Mouse (Mus musculus) limb, embryonic 10.5 days (tissue): Measurements from ENCODE around the gene Dnajb3. TPM values are rescaled to one million over a fixed set of nuclear protein-coding genes. Genes with fewer than 3 reads are reported as not detected.

Experiments
- DNase-seq: peaks from one replicate; pipeline ENCODE4 v3.0.0-alpha.2; 2017; ENCODE audit warnings: low spot score
- H3K27ac ChIP-seq: fragments of 300-500 bp; sonication (generic); 2 replicates; pipeline ENCODE4 v1.5.1; 2016; ENCODE audit warnings: mild to moderate bottlenecking
- H3K27me3 ChIP-seq: fragments of 300-500 bp; sonication (generic); 2 replicates; pipeline ENCODE4 v1.6.1; 2016; ENCODE audit warnings: low read depth, mild to moderate bottlenecking; ENCODE audit not compliant: poor library complexity, severe bottlenecking
- H3K36me3 ChIP-seq: fragments of 300-500 bp; sonication (generic); 2 replicates; pipeline ENCODE4 v1.6.1; 2016; ENCODE audit warnings: mild to moderate bottlenecking, moderate library complexity
- H3K4me1 ChIP-seq: fragments of 300-500 bp; sonication (generic); 2 replicates; pipeline ENCODE4 v1.6.1; 2016
- H3K4me3 ChIP-seq: fragments of 300-500 bp; sonication (generic); 2 replicates; pipeline ENCODE4 v1.5.1; 2016; ENCODE audit warnings: mild to moderate bottlenecking, moderate library complexity
- H3K9me3 ChIP-seq: fragments of 300-500 bp; sonication (generic); replicated peaks from 2 replicates; pipeline ENCODE4 v1.6.1; 2016; ENCODE audit warnings: mild to moderate bottlenecking
- WGBS: fragments of 180-500 bp; shearing (Covaris S2); methylation state at CpG from one replicate; pipeline ENCODE4 v1.1.7; 2016; 5-methylcytosine and 5-hydroxymethylcytosine counted together
- polyA plus RNA-seq: library from polyadenylated mRNA; unstranded; fragments of >200 nt; fragmentation: Nextera tagmentation; extraction: Ambion mirVana; gene quantifications from 2 replicates; pipeline ENCODE4 v1.2.1, GENCODE M21; 2016

The Dnajb3 gene
- polyA plus RNA-seq, result 8.9 and 10.4 TPM in 2 replicates

GRCm38 (mm10) chr1:88205294-88205922, at the start of gene Dnajb3:
TSS of gene Dnajb3 (minus strand) at chr1:88205782.
- H3K27ac ChIP-seq, result peak within 1 kb of the TSS; percentile 92
- 7% methylated on average over 62 of the region's 62 CpGs for WGBS

DNA sequence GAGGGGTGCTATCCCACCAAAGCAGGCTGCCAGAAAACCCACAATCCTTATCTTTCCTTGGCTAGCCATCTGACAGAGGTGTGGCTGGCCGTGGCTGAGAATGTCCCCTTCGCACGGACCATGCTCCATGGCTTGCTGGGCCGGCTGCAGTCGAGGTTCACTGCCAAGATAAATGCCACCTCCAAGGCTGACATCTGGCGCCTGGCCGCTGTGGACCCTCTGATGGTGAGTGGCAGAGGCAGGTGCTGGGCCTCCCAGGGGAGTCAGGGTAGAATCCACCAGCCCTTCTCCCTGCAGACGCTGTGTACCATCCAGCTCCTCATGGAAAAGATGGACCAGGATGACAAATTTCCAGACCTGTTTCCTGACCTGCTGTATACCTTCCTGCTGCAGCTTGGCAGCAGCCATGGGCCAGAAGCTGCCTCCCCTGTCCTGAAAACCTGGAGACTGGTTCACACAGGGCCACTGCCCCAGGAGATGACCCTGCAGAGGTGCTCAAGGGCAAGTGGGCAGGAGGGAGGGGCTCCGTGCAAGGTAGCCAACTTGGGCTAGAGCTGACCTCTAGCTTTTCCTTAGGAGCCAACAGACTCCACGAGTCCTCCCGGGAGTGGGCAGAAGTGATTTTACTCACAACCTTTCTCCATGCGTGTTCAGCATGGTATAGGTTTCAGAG, 49.3 kb upstream of the Dnajb3 start:
- WGBS, result 91% methylated on average over 12 of the region's 12 CpGs

More at GRCm38 (mm10) chr1:88205294-88205922, at the start of gene Dnajb3:
- peak; percentile 88 for DNase-seq
- H3K9me3 ChIP-seq, result peaks cover 2% of the 10 kb centered on the region; the same call in 1 of the 2 replicates
- H3K4me1 ChIP-seq, result peaks cover 7% of the 10 kb centered on the region
- no peaks in the 10 kb centered on the region for H3K36me3 ChIP-seq
- peak within 1 kb of the TSS; percentile 63 for H3K4me3 ChIP-seq
- H3K27me3 ChIP-seq, result 0 out of 2 replicates have a peak, but pooled peaks cover 7% of the 10 kb centered on the region

DNA sequence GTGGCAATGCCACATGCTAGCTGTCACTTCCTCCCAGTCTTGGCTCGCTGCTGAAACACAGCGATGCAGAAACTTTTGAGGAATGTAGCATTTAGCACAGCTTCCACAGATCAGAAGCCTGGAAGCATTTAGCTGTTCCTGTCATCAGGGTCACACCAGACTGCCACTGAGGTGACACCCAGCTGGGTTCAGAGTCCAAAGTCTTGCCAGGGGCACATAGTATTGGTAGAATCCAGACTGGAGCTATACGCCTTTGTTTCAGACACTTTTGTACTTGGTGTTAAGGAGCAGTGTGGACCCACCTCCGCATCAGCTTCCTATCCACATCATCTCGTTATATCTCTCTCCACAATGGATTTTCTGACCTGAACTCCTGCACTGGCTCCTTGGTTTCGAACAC, 48.0 kb upstream of the Dnajb3 start:
- Histone ChIP-seq H3K4me1 (no peaks in the 10 kb centered on the region), H3K27ac (no peak overlapping the region), H3K27me3 (no peaks in the 10 kb centered on the region), H3K9me3 (peaks cover 88% of the 10 kb centered on the region), H3K36me3 (no peaks in the 10 kb centered on the region), H3K4me3 (no peak overlapping the region)
- no peak for DNase-seq
- WGBS, result 78% methylated on average over 6 of the region's 6 CpGs

More for the DNA sequence above, 49.3 kb upstream of the Dnajb3 start:
- H3K4me1 ChIP-seq, result no peaks in the 10 kb centered on the region
- peaks cover 83% of the 10 kb centered on the region for H3K9me3 ChIP-seq
- H3K27ac ChIP-seq, result no peak overlapping the region
- no peaks in the 10 kb centered on the region for H3K27me3 ChIP-seq
- no peak overlapping the region for H3K4me3 ChIP-seq
- H3K36me3 ChIP-seq, result peaks cover 6% of the 10 kb centered on the region
- no peak for DNase-seq

DNA sequence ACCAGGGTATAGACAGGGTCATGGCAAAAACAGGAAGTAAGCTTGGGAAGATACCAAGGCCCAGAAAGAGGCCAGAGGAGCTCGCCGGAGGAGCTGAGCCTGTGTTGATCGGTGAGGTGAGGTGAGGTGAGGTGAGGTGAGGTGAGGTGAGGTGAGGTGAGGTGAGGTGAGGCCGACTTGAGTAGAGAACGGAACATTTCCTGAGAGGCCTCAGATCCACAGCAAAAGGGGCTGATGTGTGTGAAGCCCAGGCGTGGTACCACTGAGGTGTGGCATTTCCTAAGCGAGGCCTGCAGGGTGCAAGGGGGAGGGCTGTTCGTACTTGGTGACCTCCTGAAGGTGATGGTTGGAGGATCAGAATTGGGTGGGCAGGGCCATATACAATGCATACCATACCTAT, 47.5 kb upstream of the Dnajb3 start:
- no peak for DNase-seq
- H3K9me3 ChIP-seq, result peaks cover 88% of the 10 kb centered on the region
- H3K4me3 ChIP-seq, result no peak overlapping the region
- H3K4me1 ChIP-seq, result no peaks in the 10 kb centered on the region
- WGBS, result 74% methylated on average over 8 of the region's 8 CpGs
- H3K27ac ChIP-seq, result no peak overlapping the region
- H3K36me3 ChIP-seq, result no peaks in the 10 kb centered on the region
- no peaks in the 10 kb centered on the region for H3K27me3 ChIP-seq

DNA sequence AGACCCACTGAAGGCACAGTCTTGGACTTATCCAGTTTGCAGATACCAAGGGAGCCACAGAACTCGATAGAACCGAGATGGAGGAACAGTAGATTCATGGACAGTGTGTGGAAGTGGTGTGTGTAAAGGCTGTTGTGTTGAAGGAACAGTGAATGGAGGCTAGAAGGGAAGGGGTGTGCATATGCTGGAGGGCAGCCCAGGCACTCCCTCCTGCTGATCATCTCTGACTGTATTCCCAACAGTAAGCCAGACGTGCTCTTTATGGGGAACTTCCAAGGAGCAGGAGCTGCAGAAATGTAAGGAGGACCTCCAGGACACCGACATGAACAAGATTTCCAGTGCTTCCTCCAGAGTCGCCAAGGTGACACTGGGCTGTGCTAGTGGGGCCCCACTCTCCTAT, 44.4 kb upstream of the Dnajb3 start:
- WGBS, result 84% methylated on average over 5 of the region's 5 CpGs
- no peak for DNase-seq
- Histone ChIP-seq H3K9me3 (peaks cover 81% of the 10 kb centered on the region), H3K4me3 (no peak overlapping the region), H3K4me1 (no peaks in the 10 kb centered on the region), H3K27me3 (no peaks in the 10 kb centered on the region), H3K27ac (no peak overlapping the region), H3K36me3 (no peaks in the 10 kb centered on the region)

DNA sequence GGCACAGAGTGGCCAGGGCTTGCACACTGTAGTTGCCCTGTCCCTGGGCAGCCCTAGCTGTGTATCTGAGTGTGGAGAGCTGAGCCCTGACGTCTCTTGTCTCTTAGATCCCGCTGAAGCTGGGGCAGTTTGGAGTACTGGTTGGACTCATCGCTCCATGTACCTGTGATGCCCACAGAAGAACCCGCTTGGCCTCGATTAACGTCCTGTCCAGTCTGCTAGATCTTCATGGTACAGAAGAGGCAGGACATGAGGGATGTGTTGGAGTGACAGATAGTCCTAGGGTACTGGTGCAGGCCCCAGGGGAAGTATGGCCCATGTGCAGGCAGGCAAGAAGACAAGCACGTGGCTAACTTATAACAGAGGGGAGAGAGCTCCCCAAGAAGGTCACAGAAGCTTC, 44.0 kb upstream of the Dnajb3 start:
- Histone ChIP-seq H3K27me3 (no peaks in the 10 kb centered on the region), H3K4me3 (no peak overlapping the region), H3K36me3 (no peaks in the 10 kb centered on the region), H3K27ac (no peak overlapping the region), H3K9me3 (peaks cover 81% of the 10 kb centered on the region), H3K4me1 (no peaks in the 10 kb centered on the region)
- DNase-seq, result no peak
- 83% methylated on average over 7 of the region's 7 CpGs for WGBS

DNA sequence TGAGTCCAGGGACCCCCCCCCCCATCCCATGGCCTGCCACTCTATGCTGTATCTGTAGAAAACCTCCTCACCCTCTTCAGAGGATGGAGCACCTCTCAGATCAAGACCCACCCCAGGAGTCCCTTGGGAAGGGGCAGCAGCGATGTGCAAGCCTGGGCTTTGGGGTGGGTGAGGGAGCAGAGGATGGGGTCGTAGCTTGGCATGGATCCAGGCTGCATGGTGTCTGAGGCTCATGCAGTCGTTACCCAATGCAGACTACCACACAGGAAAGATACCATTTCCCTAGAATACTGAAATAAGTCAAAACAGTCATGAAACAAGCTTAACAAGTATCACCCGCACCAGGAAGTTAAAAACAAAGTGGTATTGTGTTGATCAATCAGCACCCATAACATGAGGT, 43.1 kb upstream of the Dnajb3 start:
- Histone ChIP-seq H3K9me3 (peaks cover 81% of the 10 kb centered on the region), H3K27ac (no peak overlapping the region), H3K4me1 (no peaks in the 10 kb centered on the region), H3K4me3 (no peak overlapping the region), H3K27me3 (no peaks in the 10 kb centered on the region), H3K36me3 (no peaks in the 10 kb centered on the region)
- no peak for DNase-seq
- WGBS, result 76% methylated on average over 4 of the region's 4 CpGs

GRCm38 (mm10) chr1:88247660-88248059, 42.1 kb upstream of the Dnajb3 start:
- Histone ChIP-seq H3K4me1 (no peaks in the 10 kb centered on the region), H3K4me3 (no peak overlapping the region), H3K27me3 (no peaks in the 10 kb centered on the region), H3K9me3 (peaks cover 78% of the 10 kb centered on the region), H3K36me3 (no peaks in the 10 kb centered on the region), H3K27ac (no peak overlapping the region)
- DNase-seq, result no peak
- WGBS, result 44% methylated on average over 2 of the region's 2 CpGs

- no peak overlapping the region for H3K4me3 ChIP-seq
- no peaks in the 10 kb centered on the region for H3K36me3 ChIP-seq
- no peak overlapping the region for H3K27ac ChIP-seq
- H3K27me3 ChIP-seq, result no peaks in the 10 kb centered on the region
- no peaks in the 10 kb centered on the region for H3K4me1 ChIP-seq
- WGBS, result 55% methylated on average over 6 of the region's 6 CpGs
- no peak for DNase-seq
- peaks cover 81% of the 10 kb centered on the region for H3K9me3 ChIP-seq
These were observed 40.8 kb upstream of the Dnajb3 start for GRCm38 (mm10) chr1:88246386-88246785.

GRCm38 (mm10) chr1:88245881-88246280, 40.3 kb upstream of the Dnajb3 start:
- peaks cover 82% of the 10 kb centered on the region for H3K9me3 ChIP-seq
- no peaks in the 10 kb centered on the region for H3K4me1 ChIP-seq
- H3K4me3 ChIP-seq, result no peak overlapping the region
- H3K27ac ChIP-seq, result no peak overlapping the region
- H3K27me3 ChIP-seq, result no peaks in the 10 kb centered on the region
- H3K36me3 ChIP-seq, result no peaks in the 10 kb centered on the region
- WGBS, result 78% methylated on average over 6 of the region's 6 CpGs
- DNase-seq, result no peak

DNA sequence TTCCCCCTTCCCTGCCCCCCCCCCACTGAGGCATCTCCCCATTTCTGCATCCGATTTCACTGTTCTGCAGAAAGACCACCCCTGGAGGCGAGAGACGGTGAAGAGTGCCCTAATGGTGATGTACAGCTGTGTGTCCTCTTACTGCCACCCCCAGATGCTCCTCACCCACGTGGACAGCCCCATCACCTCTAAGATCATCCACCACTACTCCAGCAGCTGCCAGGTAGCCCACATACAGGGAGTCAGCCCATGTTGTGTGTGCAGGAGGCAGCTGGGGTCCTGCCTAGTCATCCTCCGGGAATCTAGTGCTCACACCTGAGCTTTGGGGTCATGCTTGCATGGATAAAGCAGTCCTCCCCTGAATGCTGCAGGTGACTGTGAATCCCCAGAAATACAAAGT, 38.3 kb upstream of the Dnajb3 start:
- Histone ChIP-seq H3K4me3 (no peak overlapping the region), H3K27me3 (no peaks in the 10 kb centered on the region), H3K36me3 (no peaks in the 10 kb centered on the region), H3K4me1 (no peaks in the 10 kb centered on the region), H3K27ac (no peak overlapping the region), H3K9me3 (peaks cover 81% of the 10 kb centered on the region)
- WGBS, result 69% methylated on average over 5 of the region's 5 CpGs
- DNase-seq, result no peak

GRCm38 (mm10) chr1:88240579-88240978, 35.0 kb upstream of the Dnajb3 start:
- H3K36me3 ChIP-seq, result no peaks in the 10 kb centered on the region
- no peak for DNase-seq
- H3K27ac ChIP-seq, result no peak overlapping the region
- H3K4me3 ChIP-seq, result no peak overlapping the region
- 82% methylated on average over 4 of the region's 4 CpGs for WGBS
- peaks cover 84% of the 10 kb centered on the region for H3K9me3 ChIP-seq
- no peaks in the 10 kb centered on the region for H3K27me3 ChIP-seq
- H3K4me1 ChIP-seq, result no peaks in the 10 kb centered on the region

- H3K27ac ChIP-seq, result no peak overlapping the region
- H3K27me3 ChIP-seq, result no peaks in the 10 kb centered on the region
- no peaks in the 10 kb centered on the region for H3K4me1 ChIP-seq
- H3K4me3 ChIP-seq, result no peak overlapping the region
- H3K9me3 ChIP-seq, result peaks cover 85% of the 10 kb centered on the region
- DNase-seq, result no peak
- WGBS, result 77% methylated on average over 5 of the region's 5 CpGs
- H3K36me3 ChIP-seq, result no peaks in the 10 kb centered on the region
These were observed 34.5 kb upstream of the Dnajb3 start for GRCm38 (mm10) chr1:88240072-88240471.
